Mouse (Mus musculus) layer of hippocampus, adult 9-11 months (tissue): ENCODE data around the gene Nup98.

Experiments
- DNase-seq: peaks from one replicate; pipeline ENCODE4 v3.0.0; 2022

The Nup98 gene

DNA sequence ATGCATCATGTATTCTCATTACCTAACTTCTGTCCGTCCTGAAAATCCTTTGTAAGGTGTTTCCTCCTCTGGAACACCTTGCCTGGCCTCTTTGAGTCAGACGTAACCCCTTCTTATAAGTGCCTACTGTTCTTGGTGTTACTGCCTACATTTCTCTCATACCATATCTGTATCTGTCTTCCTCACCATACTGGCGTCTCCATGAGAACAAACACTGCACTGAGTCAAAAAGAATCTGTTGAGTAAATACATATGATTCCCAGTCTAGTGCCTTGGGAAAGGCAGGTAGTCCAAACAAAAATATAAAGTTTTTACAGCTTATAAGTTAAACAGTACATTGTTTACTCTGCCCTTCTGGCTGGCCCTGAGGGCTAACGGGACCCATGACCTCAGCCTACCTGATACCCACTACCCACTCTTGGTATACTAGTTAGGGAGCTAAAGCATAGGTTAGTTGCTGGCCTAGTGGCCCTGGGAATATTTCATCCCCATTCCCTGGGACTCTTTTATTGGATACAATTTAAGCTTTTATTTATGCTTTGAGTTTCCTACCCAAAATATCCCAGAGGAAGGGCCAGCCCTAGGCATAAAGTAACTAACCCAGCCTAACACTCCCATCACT, 18.2 kb upstream of the Nup98 start:
- DNase-seq = no peak

DNA sequence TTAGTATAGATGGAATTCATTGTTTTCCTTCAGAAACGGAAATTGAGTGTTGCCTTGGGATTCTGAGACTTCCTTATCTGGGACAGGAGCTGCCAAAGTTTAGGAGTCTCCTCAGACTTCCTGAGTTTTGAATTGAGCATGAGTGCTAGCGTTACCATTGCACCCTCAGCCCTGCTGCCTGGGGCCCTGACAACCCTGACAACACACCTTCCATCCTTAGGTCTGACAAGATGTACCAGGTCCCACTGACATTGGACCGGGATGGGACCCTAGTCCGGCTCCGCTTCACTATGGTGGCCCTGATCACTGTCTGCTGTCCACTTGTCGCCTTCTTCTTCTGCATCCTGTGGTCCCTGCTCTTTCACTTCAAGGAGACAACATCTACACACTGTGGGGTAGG, 16.1 kb upstream of the Nup98 start:
- DNase-seq = no peak

DNA sequence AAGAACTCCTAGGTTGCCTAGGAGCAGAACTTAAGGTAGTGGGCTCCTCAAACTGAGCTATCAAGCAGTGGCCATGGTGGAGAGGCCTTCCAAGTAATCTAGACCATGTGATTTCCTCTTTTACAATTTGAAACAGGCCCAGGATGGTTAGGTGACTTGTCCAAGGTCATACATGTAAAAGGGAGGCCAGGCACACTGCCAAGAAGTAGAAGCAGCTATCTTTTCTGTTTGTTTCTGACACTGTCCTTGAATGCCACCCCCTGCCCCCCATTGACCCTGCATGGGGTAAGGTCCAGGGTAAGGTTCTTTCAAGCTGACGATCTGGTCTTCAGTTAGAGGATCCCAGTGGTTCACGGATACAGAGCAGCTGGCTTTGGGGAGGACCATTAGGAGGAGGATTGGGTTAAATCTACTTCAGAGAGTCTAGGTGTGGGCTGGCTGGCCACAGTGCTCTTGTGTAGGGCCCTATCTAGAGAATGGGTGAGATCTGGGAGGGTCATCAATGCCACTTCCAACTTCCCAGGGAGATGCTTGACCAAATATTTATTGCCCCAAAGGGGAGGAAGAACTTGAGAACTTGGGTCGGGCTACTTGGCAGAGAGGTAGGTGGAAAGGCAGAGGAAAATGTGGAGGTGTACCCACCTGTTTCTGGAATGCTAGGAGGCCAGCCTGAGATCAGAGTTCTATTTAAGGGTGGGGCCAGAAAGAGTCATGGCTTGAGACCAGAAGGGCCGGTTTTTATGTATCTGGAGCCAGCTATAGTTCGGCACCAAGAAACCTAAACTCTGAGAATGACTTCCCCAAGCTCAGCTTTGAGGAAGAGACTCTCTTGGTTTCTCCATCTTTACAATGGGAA, 14.1 kb upstream of the Nup98 start:
- no peak for DNase-seq

DNA sequence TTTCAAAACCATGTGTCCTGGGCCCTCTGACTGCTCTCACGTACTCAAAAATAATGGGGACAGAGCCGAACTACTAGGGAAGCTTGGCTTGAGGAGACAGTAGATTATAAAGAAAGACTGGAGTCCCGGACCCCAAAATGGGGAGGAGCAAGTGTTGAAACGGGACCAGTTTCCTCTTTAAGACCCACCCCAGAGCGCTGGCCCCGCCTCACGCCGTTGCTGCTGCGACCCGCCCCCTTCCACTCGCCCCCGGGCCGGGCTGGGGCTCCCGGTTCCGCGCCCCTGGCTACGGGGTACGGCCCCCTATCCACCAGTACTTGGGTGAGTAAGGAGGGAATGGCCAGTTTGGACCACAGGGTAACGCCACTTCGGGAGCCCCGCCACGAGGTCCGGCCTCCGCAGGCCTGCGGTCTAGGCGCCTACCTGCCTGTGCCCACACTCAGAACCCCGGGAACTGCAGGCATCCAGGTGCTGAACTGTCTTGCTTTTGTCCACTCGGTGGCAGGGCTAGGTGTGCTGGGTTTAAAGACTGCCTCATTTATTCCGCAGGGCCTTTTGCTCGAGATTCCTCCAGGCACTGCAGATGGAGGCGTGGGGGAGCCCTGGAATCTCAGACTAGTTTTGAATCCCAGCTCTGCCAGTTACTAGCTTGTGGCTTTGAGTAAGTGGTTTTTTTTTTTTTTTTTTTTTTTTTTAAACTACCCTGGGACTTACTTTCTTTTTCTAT, 13.0 kb upstream of the Nup98 start:
- DNase-seq = peak; percentile 50

DNA sequence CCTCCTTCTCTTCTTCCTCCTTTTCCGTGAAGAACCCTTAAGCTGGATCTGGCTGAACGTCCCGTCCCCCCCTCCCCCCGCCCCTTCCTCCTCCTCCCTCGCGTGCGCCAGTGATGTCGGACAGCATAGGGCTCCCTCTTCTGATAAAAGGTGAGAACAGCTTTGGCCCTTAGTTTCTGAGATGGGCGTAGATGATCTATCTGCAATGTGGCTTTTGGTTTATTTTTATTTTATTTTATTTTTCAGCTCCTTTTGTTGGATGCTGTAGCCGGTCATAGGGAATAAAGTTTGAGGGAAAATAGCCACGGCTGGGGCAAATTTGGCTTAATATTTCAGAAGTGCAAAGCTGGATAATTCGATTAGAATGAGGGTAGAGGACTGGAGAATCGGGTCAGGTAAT, 12.4 kb upstream of the Nup98 start:
- DNase-seq = no peak

DNA sequence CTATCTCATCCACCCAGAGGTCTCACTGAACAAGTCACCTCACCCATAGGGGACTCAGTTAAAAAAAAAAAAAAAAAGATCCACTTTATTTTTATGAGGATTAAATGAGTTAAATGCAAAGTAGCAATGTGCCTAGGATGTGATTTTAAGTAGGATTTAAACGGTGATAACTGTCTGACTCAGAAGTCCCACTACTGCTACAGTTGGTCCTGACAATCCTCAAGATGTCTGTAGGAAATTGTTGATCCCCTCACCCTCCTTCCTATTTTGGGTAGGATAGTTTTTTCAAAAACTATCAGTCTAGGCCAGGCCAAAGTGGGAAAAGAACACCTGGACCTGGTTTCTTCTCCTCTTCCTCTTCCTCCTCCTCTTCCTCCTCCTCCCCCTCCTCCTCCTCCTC, 11.9 kb upstream of the Nup98 start:
- DNase-seq = no peak

DNA sequence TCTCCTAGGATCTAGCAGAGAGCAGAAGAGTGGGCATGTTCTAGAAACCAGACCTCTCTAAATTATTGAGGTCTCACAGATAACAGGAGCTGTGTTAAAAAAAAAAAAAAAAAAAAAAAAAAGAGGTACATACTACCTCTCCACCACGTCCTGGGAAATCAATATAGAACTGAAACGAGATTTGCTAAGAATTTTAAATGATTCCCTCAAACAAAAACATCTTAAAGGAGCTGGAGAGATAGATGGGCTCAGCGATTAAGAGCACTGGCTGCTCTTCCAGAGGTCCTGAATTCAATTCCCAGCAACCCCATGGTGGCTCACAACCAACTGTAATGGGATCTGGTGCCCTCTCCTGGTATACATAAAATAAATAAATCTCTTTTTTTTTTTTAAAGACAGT, 1.1 kb upstream of the Nup98 start:
- no peak for DNase-seq

DNA sequence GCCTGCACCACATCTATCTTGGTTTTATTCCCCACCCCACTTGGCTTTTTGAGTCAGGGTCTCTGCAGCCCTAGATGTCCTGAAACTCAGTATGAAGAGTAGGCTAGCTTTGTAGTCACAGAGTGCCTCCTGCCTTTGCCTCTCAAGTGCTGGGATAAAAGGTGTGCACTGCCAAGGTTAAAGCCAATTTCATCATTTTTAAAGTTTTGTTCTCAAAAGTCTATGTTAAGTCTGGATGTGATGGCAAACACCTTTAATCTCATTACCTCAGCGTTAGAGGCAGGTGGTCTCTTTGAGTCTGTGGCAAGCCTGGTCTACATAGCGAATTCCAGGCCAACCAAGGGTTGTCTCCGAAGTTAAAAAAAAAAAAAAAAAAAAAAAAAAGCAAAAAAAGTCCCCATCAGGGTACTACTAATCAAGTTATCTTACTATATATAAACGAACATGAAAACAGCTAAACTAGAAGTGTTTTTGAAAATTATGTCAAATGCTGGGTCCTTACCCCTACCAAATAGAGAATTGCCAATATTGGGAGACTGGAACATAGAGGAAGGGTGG, 1.1 kb downstream of the Nup98 start:
- no peak for DNase-seq

DNA sequence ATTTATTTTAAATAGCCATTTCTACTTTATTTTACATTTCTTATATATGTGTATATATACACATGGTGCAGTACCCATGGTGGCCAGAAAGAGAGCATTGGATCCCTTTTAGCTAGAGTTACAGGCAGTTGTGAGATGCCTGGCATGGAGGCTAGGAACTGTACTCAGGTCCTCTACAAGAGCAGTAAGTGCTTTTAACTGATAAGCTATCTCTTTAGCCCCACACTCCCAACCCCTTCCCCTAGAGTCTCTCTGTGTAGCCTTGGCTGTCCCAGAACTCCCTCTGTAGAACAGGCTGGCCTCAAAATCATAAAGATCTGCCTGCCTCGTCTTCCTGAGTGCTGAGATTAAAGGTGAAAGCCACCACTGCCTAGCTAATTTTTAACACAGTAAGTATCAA, 4.3 kb downstream of the Nup98 start:
- no peak for DNase-seq

DNA sequence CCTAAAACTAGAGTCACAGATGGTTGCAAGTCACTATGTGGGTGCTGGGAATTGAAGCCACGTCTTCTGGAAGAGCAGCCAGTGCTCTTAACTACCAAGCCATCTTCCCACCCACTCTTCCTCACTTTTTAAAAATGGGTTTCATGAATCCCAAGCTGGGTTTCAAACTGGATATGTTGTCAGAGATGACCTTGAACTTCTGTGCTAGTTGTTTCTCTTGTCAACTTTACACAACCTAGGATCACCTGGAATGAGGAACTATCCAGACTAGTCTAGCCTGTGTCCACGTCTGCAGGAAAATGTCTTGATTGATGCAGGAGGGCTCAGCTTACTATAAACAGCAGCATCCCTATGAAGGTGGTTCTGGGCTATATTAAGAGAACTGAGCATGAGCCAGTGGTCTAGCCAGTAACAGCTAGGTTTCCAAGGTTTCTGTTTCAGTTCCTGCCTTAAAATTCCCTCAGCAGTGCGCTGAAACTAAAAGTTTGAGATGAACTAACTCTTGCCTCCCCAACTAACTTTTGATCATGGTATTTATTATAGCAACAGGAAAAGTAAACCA, 5.6 kb downstream of the Nup98 start:
- DNase-seq = no peak

DNA sequence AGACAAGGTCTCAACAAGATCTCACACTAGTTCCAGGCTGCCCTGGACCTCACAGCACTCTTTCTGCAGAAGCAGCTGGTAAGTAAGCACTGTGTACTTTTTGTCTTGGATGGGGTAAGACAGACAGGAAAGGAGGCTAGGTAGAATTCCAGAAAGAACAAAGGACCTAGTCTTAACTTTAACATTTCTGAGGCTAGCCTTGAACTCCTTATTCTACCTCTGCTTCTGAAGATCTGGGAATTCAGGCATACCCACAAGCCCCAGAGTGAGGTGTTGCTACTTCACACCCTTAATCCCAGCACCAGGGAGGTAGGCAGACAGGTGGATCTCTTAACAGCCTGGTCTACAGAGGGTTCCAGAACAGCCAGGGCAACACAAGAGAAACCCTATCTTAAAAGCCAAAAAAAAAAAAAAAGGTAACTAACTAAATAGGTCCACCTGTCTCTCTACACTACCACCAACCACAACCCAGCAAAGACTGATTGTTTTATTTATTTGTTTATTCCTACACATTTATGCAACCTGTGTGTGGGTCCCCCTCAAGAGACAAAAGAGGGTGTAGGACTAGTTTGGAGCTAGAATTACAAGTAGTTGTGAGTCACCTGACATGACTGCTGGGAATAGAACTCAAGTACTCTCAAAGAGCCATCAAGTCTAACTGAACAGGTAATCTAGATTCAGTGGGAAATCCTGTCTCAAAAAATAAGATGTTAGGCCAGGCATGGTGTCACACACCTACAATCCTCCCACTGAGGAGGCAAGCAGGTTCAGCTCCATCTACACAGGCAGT, 8.8 kb downstream of the Nup98 start:
- no peak for DNase-seq

DNA sequence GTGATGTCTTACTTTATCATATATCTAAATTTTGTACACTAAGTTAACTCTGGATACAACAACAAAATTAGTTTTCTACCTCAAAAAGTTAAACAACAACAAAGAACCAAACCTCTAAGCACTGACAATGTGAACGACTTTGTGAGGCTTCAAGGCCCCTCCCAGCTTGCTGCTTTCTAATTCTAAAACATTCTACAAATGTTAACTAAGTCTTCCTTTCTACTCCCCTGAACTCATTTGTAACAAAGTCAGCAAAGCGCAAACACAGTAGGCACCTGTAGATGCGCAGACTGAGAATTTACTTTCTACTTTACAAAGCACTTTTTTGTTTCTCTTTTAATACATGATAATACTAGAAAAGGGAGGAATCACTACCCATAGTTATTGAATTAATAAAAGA, 9.4 kb downstream of the Nup98 start:
- DNase-seq = no peak

DNA sequence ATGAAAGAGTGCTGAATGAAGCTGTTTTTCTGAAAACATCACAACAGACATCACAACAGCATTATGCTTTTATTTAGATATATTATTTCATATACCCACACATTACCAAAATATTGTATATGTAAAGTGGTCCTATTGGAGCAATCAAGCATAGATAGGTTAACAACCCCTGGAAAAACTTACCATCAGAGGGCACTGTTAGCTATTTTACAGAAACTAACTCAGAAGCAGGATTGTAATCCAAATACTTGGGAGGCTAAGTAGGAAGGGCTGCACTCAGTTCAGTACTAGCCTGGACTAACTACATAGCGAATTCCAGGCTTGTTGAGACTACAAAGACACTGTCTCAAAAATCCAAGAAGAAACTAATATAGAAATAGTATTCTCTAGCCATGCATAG, 17.6 kb downstream of the Nup98 start:
- DNase-seq = no peak

DNA sequence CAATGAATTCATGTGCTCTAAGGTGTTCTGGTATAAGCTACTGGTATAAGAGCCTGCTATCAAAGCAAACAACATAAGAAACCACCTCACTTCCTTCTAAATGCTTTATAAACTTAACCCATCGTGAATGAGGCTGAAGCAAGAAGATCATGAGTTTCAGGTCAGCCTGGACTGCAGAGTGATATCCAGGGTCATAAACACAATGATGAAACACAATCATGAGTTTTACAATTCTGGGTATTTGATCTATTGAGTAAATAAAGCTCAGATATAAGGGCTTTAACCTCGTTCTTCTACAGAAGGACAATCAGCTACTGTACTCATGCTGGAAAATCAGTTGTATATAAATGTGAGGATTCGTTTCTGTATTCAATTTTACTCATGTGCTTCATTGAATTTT, 26.1 kb downstream of the Nup98 start:
- no peak for DNase-seq

DNA sequence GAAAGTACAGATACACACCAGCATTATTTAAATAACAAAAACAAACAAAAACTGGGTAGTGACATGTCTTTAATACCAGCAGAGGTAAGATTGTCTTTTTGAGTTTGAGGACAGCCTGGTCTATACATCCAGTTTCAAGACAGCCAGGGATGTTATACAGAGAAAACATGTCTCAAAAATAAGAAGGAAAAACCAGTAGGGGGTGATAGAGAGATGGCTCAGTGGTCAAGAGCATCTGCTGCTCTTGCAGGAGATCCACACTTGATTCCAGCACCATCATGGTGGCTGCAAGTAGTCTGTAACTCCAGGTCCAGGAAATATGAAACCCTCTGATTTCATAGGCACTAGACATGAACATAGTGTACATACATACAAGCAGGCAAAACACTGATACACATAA, 39.7 kb downstream of the Nup98 start:
- no peak for DNase-seq

DNA sequence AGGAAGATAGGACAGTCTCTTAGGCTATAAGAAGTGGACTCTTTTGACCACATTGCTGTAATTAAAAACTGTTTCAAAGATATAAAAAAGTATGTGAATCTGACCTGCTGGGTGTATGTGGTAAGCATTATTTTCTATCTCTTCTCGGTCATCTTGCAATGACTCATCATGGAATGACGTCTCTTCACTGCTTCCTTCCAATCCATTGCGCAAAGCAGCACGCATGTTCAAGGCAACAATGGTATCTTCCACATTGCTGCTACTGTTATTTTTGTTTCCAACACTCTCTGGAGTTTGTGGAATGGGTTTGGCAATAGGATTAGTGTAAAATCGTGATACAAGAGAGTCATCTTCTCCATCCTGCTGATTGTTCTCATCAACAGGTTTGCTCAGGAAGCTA, 56.3 kb downstream of the Nup98 start:
- DNase-seq = no peak

DNA sequence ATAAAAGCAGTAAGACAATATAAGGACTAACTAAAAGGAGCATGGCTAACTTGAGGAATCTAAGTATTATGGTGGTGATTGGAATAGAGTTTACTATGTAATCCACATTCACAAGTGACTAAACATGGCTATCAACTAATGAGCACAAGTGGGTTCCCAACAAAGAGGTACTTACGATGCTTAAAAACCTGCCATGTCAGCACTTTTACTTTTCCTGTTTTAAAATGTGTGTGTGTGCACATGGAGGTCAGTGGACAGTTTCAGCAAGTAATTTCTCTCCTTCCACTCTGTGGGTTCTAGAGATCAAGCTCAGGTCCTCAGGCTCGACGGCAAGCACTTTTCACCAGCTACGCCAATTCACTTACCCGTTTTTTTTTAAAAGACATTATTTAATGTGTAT, 72.1 kb downstream of the Nup98 start:
- no peak for DNase-seq

DNA sequence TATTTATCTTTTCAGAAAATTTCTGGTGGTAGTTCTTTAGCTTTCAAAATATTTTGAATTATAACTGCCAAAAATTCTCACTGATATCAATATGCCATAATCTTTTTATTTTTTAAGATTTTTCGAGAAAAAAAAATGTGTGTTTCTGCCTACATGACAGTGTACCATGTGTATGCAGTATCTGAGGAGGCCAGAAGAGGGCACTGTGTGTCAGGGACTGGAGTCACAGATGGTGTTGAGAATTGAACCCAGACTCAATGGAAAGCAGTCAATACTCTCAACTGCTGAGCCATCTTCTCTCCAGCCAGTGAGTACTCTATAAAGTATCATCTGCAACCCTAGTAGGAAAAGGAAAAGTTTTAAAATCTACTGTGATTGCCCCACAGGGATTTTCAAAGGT, 72.5 kb downstream of the Nup98 start:
- no peak for DNase-seq

DNA sequence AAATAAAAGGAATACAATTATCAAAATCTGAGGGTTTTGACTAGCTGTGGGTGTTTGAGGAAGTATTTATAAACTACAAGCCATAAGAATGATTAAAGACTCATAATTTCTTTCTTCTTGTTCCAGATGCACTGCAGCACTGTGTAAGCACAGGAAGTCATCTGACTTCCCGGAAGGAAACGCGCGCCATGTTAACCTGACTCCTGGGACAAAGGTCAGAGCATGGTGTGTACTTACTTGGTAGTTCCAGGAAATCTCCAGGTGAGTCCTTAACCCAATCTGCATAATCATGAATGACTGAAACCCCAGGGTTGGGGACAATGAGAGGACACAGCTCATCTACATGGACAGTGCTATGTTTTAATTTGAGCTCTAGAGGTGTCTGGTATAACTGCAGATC, 77.6 kb downstream of the Nup98 start:
- DNase-seq = no peak

DNA sequence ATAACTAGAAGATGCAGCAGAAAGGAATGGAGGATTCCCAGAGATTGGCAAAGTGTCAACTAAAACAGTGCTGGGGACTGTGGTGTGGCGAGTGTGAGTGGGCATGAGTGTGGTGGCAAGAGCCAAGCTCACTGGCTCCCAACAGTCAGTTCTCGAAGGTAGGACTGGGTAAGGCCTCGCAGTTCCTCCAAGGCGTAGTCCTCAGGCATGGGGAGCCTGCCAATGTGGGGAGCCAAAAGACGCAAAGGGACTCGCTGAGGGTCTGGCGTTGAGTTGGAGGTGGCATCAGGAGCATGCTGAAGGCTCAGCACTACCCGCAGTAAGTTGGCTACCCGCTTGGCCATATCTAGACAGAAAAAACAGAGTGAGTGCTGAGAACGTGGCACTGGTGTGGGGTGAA, 89.7 kb downstream of the Nup98 start:
- no peak for DNase-seq

DNA sequence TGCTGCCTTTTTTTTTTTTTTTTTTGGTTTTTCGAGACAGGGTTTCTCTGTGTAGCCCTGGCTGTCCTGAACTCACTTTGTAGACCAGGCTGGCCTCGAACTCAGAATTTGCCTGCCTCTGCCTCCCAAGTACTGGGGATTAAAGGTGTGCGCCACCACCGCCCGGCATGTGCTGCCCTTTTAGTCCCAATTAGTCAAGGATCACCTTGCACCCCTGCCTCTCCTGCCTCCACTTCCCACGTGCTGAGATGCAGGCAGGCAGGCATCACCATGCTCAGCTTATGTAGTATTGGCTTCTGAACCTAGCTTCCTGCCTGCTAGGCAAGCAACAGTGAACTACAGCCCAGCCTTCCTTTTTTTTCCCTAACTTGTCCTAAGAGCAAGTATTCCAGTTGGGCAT, 92.6 kb downstream of the Nup98 start:
- DNase-seq = no peak

DNA sequence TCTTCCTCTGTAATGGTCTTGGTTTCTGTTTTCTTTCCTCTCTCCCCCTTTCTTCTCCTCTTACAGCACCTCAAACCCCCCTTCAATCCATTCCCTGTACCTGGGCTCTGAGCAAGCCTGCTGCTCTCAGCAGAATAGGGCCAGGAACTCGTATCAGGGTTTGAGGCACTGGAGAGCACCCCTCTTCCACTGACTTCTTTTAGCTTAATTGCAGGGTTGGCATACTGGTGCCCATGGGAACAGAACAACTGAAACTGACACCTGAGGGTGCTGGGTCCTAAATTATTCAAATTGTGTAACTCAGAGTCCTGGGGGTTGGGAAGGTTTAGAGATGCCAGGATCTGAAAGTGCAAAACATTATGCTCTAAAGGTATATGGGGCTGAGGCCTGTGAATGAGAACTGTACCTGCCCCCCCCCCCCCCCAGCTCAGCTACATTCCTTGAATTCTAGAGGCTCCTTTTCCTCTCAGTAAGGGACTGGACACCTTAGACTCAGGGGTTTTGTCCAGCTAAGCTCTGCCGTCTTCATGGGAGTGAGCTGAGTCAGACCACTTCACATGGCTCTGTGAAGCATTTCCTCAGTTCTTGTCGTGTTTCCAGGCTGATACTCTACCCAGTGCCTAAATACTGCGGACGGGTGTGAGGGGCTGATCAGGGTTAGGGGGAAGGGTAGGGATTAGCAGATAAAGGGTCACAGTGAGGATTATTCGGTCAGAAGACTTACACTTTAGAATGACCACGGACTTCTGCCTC, 93.2 kb downstream of the Nup98 start, which contains the start of gene Chrna10:
Gene Chrna10 (minus strand): TSS at position 250 of the 753 bp plus-strand sequence.
- DNase-seq = no peak
